Mouse (Mus musculus) midbrain, embryonic 12.5 days (tissue): ENCODE measurements around the gene Nudt14. TPM values are rescaled to one million over a fixed set of nuclear protein-coding genes. Genes with fewer than 3 reads are reported as not detected.
A peak's percentile ranks its signal among the peaks of the same experiment; 100 is the strongest.

Experiments
- ATAC-seq: fragments of 200-750 bp; cut with Nextera tagmentation; 2 replicates; pipeline ENCODE4 v1.8.0; 2017; ENCODE audit warnings: low read depth, moderate TSS enrichment, moderate library complexity; ENCODE audit not compliant: low FRiP score
- H3K27ac ChIP-seq: fragments of 300-500 bp; sonication (generic); replicated peaks from 2 replicates; pipeline ENCODE4 v1.5.1; 2016; ENCODE audit warnings: mild to moderate bottlenecking
- H3K27me3 ChIP-seq: fragments of 300-500 bp; sonication (generic); 2 replicates; pipeline ENCODE4 v1.6.1; 2016; ENCODE audit warnings: mild to moderate bottlenecking
- H3K36me3 ChIP-seq: fragments of 300-500 bp; sonication (generic); 2 replicates; pipeline ENCODE4 v1.6.1; 2016
- H3K4me1 ChIP-seq: fragments of 300-500 bp; sonication (generic); 2 replicates; pipeline ENCODE4 v1.6.1; 2016
- H3K4me2 ChIP-seq: fragments of 300-500 bp; sonication (generic); replicated peaks from 2 replicates; pipeline ENCODE4 v1.6.1; 2016; ENCODE audit warnings: mild to moderate bottlenecking, moderate library complexity
- H3K4me3 ChIP-seq: fragments of 300-500 bp; sonication (generic); 2 replicates; pipeline ENCODE4 v1.5.1; 2016; ENCODE audit warnings: mild to moderate bottlenecking
- H3K9ac ChIP-seq: fragments of 300-500 bp; sonication (generic); replicated peaks from 2 replicates; pipeline ENCODE4 v1.6.1; 2016; ENCODE audit warnings: mild to moderate bottlenecking, moderate library complexity
- H3K9me3 ChIP-seq: fragments of 300-500 bp; sonication (generic); 2 replicates; pipeline ENCODE4 v1.6.1; 2016; ENCODE audit warnings: mild to moderate bottlenecking
- WGBS: fragments of 180-500 bp; shearing (Covaris S2); methylation state at CpG from one replicate; pipeline ENCODE4 v1.1.7; 2016; 5-methylcytosine and 5-hydroxymethylcytosine counted together
- polyA plus RNA-seq: library from polyadenylated mRNA; unstranded; fragments of >200 nt; fragmentation: Nextera tagmentation; extraction: Ambion mirVana; gene quantifications from 2 replicates; pipeline ENCODE4 v1.2.1, GENCODE M21; 2016

Nudt14 gene
- 52.9 and 56.6 TPM in 2 replicates for polyA plus RNA-seq

DNA sequence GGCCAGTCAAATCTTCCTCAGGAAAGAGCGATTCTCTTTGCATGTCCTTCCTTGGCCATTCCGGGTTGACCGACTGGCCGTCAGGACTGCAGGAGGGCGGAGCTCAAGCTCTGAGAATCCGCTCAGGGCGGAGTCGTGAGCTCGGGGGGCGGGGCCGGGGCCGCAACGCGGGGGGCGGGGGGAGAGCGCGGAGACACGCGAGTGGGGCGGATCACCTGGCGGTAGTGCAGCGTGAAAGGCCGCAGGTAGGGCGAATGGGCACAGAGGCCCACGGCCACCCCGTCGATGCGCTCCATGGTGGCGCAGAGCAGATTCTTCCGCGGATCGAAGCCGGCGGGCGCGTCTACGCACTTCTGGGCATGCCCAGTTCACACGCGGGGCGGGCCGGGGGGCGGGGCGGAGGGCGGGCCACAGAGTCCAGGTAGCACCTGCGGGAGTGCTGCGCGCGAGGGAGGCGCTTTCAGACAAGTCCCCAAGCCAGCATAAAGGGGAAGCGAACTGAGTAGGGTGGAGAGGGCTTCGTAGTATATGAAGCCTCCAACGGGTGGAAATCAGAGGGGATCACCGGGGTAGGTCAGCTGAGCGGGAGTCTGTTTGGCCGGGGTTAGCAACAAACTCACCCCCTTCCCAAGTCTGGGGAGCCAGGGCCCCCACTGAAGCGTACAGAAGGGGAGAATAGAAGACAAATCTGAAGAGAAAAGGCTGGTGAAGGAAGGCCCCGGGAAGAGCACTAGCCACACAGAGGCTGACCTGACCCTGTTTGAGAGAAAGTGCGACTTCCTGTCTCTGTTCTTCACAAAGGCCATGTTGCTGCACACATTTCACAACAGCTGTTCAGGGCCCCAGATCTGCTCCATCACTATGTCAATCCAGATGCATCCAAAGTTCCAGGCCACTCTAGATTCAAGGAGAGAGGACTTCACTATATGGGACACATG is at the start of gene Nudt14:
Gene Nudt14 (minus strand): TSS at position 349 of the 938 bp plus-strand sequence.
- Histone ChIP-seq H3K4me3 (peak within 1 kb of the TSS; percentile 65), H3K9me3 (no peaks in the 10 kb centered on the region), H3K9ac (peak within 1 kb of the TSS; percentile 66), H3K4me2 (peak within 1 kb of the TSS; percentile 69), H3K27ac (0 out of 2 replicates have a peak within 1 kb of the TSS, but pooled peaks have one; percentile 43), H3K4me1 (peaks cover 36% of the 10 kb centered on the region), H3K36me3 (no peaks in the 10 kb centered on the region), H3K27me3 (peaks cover 22% of the 10 kb centered on the region)
- peak; percentile 76 for ATAC-seq
- WGBS: 2% methylated on average over 52 of the region's 58 CpGs

DNA sequence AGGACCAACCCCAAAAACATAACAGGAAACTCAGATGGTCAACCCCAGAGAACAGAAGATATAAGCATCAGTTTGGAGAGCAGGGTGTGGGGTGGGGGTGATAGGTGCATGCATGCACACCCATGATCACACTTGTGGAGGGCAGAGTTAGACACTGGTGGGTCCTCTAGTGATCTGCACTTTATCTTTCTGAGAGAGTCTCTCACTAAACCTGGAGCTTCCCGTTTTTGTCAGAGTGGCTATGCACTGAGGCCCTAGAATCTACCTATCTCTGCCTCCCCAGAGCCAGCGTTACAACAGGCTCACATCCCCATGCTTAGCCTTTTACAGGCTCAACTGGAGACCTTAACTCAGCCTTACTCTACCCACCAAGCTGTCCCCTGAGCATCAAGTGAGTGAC is 49.5 kb upstream of the Nudt14 start:
- ATAC-seq: no peak
- no peak overlapping the region for H3K4me3 ChIP-seq
- H3K27ac ChIP-seq: no peak overlapping the region
- no peaks in the 10 kb centered on the region for H3K4me1 ChIP-seq
- H3K4me2 ChIP-seq: no peak overlapping the region
- 95% methylated on average over 2 of the region's 2 CpGs for whole genome bisulfite sequencing
- peaks cover 58% of the 10 kb centered on the region for H3K36me3 ChIP-seq
- H3K9ac ChIP-seq: no peak overlapping the region
- no peaks in the 10 kb centered on the region for H3K27me3 ChIP-seq
- no peaks in the 10 kb centered on the region for H3K9me3 ChIP-seq

DNA sequence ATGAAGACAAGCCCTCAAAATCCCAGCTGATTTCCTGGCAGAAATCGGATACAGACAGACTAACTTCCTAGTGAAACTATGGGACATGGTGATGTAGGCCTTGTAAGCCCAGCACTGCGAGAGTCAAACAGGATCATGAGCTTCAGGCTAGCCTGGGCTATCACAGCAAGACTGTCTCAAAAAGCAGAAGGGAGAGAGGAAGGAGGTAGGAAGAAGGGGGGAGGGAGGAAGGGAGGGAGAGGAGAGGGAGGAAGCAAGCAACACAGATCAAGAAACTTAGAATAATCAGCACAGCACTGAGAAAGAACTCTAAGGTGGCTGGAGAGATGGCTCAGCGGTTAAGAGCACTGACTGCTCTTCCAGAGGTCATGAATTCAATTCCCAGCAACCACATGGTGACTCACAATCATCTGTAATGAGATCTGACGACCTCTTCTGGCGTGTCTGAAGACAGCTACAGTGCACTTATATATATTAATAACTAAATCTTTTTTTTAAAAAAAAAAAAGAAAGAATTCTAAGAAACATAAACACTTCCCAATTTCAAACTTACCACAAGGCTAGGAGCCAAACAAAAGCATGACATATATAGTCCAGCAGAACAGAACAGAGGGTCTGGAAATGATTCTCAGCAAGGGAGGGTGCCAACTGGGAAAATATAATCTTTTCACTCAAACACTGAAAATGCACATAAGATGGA is 48.9 kb upstream of the Nudt14 start:
- Histone ChIP-seq H3K9ac (no peak overlapping the region), H3K4me1 (no peaks in the 10 kb centered on the region), H3K27me3 (no peaks in the 10 kb centered on the region), H3K4me2 (no peak overlapping the region), H3K9me3 (no peaks in the 10 kb centered on the region), H3K27ac (no peak overlapping the region), H3K36me3 (peaks cover 57% of the 10 kb centered on the region), H3K4me3 (no peak overlapping the region)
- ATAC-seq: no peak
- WGBS: 92% methylated on average over 5 of the region's 5 CpGs

DNA sequence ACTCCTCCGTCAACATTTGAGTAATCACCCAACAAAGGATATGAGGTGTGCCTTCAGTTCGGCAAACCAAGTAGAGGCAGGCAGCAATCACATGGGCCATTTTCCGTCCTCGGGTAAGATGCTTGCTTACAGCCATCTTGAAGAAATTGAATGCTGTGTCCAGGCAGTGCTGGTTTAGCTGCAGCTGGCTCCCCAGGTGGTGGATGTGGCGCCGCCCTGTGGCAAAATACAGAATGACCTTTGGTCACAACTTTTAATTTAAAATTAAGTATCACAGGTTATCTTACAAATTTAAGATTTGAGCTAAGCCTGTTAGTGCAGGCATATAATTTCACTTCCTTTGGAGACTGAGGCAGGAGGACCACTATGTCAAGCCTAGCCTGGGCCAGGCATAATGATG is 46.0 kb upstream of the Nudt14 start:
- Histone ChIP-seq H3K4me3 (no peak overlapping the region), H3K9me3 (no peaks in the 10 kb centered on the region), H3K27me3 (no peaks in the 10 kb centered on the region), H3K9ac (no peak overlapping the region), H3K4me1 (no peaks in the 10 kb centered on the region), H3K4me2 (no peak overlapping the region), H3K36me3 (peaks cover 74% of the 10 kb centered on the region), H3K27ac (no peak overlapping the region)
- no peak for ATAC-seq
- 74% methylated on average over 6 of the region's 6 CpGs for WGBS

DNA sequence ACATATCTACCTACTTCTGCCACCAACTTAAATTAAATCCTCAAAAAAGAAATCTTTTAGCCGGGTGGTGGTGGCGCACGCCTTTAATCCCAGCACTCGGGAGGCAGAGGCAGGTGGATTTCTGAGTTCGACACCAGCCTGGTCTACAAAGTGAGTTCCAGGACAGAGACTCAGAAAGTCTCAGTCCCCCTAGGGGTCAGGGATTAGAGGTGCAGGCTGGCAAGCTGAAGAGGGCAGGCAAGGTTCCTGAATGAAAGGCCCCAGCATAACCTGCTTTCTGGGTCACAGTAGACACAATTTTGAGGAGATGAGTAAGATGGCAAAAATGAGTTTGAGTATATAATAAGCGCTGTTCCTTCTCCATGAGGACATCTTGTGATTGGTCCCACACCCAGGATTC is 43.4 kb upstream of the Nudt14 start:
- Histone ChIP-seq H3K4me3 (no peak overlapping the region), H3K9me3 (no peaks in the 10 kb centered on the region), H3K36me3 (peaks cover 76% of the 10 kb centered on the region), H3K27ac (no peak overlapping the region), H3K4me1 (no peaks in the 10 kb centered on the region), H3K27me3 (no peaks in the 10 kb centered on the region), H3K9ac (no peak overlapping the region), H3K4me2 (no peak overlapping the region)
- WGBS: 91% methylated on average over 6 of the region's 6 CpGs
- no peak for ATAC-seq

DNA sequence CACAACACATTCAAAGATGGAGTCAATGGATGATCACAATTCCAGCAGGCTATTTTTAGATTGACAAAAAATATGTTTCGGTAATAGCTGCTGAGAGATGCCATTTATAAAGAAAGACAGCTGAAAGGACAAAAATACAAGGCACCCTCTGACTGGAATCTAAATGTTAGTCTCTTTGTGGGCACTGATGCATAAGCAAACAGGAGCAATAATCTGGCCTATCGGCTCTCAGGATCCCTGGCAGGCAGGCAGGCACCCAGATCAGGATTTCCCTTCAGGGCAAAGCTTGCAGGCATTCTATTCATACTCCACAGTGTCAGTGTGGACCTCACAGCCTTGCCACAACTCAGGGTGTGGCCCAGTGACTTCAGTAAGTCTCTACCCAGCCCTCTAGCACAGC is 40.1 kb upstream of the Nudt14 start:
- 83% methylated on average over 2 of the region's 2 CpGs for WGBS
- ATAC-seq: no peak
- no peak overlapping the region for H3K9ac ChIP-seq
- no peaks in the 10 kb centered on the region for H3K9me3 ChIP-seq
- H3K4me2 ChIP-seq: no peak overlapping the region
- no peak overlapping the region for H3K4me3 ChIP-seq
- peaks cover 90% of the 10 kb centered on the region for H3K36me3 ChIP-seq
- H3K4me1 ChIP-seq: peaks cover 7% of the 10 kb centered on the region
- no peak overlapping the region for H3K27ac ChIP-seq
- no peaks in the 10 kb centered on the region for H3K27me3 ChIP-seq

DNA sequence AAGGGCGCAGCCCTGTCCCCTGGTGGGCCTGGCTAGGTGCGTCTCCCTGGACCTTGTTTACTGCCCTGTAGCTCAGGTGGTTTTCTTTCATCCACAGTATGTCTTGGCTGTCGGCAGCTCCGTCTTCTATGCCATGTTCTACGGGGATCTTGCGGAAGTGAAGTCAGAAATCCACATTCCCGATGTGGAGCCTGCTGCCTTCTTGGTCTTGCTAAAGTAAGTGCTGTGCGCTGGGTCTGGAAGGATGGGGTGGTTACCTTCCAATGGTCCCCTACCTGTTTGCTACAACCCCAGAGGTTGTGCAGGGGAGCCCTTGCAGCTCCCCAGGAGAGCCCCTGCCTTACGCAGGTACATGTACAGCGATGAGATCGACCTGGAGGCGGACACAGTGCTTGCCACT is 35.2 kb upstream of the Nudt14 start:
- H3K4me2 ChIP-seq: peak overlapping the region; percentile 87
- H3K4me3 ChIP-seq: peak overlapping the region; percentile 77
- peak overlapping the region; percentile 90 for H3K27ac ChIP-seq
- H3K9me3 ChIP-seq: no peaks in the 10 kb centered on the region
- peaks cover 17% of the 10 kb centered on the region for H3K4me1 ChIP-seq
- no peak for ATAC-seq
- 47% methylated on average over 12 of the region's 12 CpGs for WGBS
- H3K9ac ChIP-seq: peak overlapping the region; percentile 85
- no peaks in the 10 kb centered on the region for H3K27me3 ChIP-seq
- H3K36me3 ChIP-seq: peaks cover 78% of the 10 kb centered on the region

DNA sequence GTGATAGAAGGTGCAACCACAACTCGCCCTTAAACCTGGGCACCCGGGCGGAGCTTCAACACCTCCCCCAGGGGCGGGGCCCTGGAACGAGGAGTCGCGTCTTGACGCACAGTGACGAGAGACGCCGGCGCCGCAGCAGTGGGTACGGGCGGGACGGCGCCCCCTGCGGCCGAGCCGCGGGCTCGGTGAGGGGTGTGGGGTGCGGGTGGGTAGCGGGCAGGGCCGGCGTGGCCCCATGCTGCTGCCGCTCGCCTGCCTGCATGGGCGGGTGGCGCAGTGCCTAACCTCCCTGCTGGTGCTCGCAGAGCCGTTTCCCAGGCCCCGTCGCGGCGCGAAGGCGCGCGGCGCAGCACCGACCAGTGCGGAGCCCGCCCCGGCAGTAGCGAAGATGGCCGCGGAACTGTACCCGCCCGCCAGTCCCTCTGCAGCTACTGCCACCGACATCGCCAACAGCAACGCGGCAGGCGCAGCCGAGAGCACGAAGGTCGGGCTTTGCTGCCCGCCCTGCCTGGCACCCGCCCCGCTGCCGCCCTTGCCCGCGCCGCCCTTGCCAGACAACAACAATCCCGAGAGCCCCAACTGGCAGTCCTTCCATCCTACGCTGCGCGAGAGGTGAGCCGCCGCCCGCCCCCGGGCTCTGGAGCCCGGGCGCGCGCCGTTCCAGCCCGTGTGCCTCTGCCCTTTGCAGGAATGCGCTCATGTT is 34.6 kb upstream of the Nudt14 start, which contains the start of gene Btbd6:
Gene Btbd6 (plus strand): TSS at position 112 of the 703 bp plus-strand sequence.
- no peaks in the 10 kb centered on the region for H3K27me3 ChIP-seq
- peak within 1 kb of the TSS; percentile 87 for H3K4me2 ChIP-seq
- under 1% methylated on average over 61 of the region's 80 CpGs for WGBS
- ATAC-seq: peak; percentile 94
- H3K4me1 ChIP-seq: peaks cover 17% of the 10 kb centered on the region
- H3K9me3 ChIP-seq: no peaks in the 10 kb centered on the region
- H3K9ac ChIP-seq: peak within 1 kb of the TSS; percentile 85
- H3K27ac ChIP-seq: peak within 1 kb of the TSS; percentile 90
- peak within 1 kb of the TSS; percentile 77 for H3K4me3 ChIP-seq
- H3K36me3 ChIP-seq: peaks cover 78% of the 10 kb centered on the region

DNA sequence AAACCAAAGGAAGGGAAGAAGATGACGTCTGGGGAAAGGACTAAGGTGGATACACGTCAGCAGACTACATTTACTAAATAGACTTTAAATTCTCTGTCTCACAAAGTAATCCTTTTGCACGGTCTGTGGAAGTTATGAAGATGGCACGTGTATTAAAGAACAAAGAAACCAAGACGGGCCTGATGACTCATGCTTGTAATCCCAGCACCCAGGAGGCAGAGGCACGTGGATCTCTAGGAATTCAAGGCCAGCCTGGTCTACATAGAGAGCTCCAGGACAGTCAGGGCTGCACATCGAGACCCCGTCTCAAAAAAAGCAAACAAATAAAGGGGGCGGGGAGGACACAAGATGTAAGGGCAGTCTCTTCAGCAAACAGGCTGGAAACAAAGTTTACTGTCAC is 32.8 kb upstream of the Nudt14 start:
- ATAC-seq: no peak
- Histone ChIP-seq H3K27ac (no peak overlapping the region), H3K4me2 (no peak overlapping the region), H3K9ac (no peak overlapping the region), H3K9me3 (no peaks in the 10 kb centered on the region), H3K27me3 (no peaks in the 10 kb centered on the region), H3K36me3 (peaks cover 77% of the 10 kb centered on the region), H3K4me3 (no peak overlapping the region), H3K4me1 (peaks cover 17% of the 10 kb centered on the region)
- WGBS: 87% methylated on average over 9 of the region's 9 CpGs

DNA sequence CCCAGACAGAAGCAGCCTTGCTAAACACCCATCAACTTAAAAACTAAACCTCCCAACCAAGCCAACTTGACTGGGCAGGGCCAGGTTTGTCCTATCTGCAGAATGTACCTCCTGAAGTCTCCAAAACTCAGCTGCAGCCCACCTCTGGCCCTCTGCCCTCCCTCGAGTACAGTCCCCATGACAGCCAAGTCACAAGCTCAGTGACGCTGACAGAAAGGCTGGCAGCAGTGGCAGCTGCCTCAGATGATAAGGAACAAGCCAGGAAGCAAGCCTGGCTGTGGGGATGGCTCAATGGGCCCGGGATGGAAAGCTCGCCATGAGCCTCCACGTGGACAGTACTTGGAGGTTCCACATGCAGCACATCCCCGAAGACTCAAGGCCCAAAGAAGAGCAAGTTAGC is 27.7 kb upstream of the Nudt14 start:
- Histone ChIP-seq H3K9me3 (no peaks in the 10 kb centered on the region), H3K4me1 (no peaks in the 10 kb centered on the region), H3K4me2 (no peak overlapping the region), H3K27ac (no peak overlapping the region), H3K4me3 (no peak overlapping the region), H3K9ac (no peak overlapping the region), H3K27me3 (no peaks in the 10 kb centered on the region), H3K36me3 (peaks cover 98% of the 10 kb centered on the region)
- ATAC-seq: no peak
- WGBS: 90% methylated on average over 6 of the region's 6 CpGs

DNA sequence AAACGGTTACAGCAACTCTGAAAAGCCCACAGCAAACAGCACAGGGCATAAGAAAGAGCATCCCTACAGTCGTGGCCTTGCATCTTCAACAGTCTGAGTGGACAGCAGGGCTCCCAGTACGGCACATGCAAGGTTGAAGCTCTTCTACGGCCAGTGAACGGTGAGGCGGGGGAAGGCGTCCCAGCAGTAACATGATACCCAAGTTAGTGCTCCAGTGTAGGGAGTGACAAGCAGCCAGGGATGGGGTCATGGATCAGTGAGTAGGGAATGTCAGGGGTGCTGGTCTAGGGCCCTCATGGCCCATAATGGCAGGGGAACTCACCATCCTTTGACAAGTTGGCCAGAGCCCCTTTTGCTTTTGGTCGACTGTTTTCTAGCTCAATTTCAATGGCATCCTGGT is 27.0 kb upstream of the Nudt14 start:
- H3K4me1 ChIP-seq: no peaks in the 10 kb centered on the region
- H3K27me3 ChIP-seq: no peaks in the 10 kb centered on the region
- no peaks in the 10 kb centered on the region for H3K9me3 ChIP-seq
- H3K36me3 ChIP-seq: peaks cover 98% of the 10 kb centered on the region
- H3K27ac ChIP-seq: no peak overlapping the region
- no peak overlapping the region for H3K4me2 ChIP-seq
- no peak overlapping the region for H3K9ac ChIP-seq
- 77% methylated on average over 8 of the region's 8 CpGs for WGBS
- no peak for ATAC-seq
- no peak overlapping the region for H3K4me3 ChIP-seq

DNA sequence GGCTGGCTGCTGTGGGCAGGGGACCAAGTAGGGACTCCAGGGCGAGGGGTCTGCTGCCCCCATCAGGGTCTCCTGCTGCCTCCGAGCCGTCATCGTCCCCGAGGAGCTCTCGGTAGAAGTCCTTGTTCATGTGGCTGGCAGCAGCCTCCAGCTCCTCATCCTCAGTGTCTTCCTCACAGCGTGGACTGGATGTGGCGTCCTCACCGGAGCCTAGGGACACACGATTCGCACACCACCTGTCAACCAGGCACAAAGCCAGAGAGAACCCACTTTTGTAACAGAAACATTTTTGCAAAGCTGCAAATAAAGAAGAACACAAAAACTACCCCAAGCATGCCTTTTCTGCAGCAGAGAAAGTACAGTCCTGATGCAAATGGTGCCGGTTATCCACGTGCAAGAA is 23.9 kb upstream of the Nudt14 start:
- Histone ChIP-seq H3K4me3 (no peak overlapping the region), H3K9ac (no peak overlapping the region), H3K9me3 (no peaks in the 10 kb centered on the region), H3K27me3 (no peaks in the 10 kb centered on the region), H3K4me1 (no peaks in the 10 kb centered on the region), H3K27ac (no peak overlapping the region), H3K36me3 (peaks cover 98% of the 10 kb centered on the region), H3K4me2 (no peak overlapping the region)
- 93% methylated on average over 13 of the region's 13 CpGs for WGBS
- no peak for ATAC-seq
